Mouse (Mus musculus): ENCODE measurements around the gene Mre11a. TPM values are rescaled to one million over a fixed set of nuclear protein-coding genes. Genes with fewer than 3 reads are reported as not detected.

Mre11a gene
- 1.8 and 2.6 TPM in 2 replicates for polyA plus RNA-seq (2012; rRNA removed)

DNA sequence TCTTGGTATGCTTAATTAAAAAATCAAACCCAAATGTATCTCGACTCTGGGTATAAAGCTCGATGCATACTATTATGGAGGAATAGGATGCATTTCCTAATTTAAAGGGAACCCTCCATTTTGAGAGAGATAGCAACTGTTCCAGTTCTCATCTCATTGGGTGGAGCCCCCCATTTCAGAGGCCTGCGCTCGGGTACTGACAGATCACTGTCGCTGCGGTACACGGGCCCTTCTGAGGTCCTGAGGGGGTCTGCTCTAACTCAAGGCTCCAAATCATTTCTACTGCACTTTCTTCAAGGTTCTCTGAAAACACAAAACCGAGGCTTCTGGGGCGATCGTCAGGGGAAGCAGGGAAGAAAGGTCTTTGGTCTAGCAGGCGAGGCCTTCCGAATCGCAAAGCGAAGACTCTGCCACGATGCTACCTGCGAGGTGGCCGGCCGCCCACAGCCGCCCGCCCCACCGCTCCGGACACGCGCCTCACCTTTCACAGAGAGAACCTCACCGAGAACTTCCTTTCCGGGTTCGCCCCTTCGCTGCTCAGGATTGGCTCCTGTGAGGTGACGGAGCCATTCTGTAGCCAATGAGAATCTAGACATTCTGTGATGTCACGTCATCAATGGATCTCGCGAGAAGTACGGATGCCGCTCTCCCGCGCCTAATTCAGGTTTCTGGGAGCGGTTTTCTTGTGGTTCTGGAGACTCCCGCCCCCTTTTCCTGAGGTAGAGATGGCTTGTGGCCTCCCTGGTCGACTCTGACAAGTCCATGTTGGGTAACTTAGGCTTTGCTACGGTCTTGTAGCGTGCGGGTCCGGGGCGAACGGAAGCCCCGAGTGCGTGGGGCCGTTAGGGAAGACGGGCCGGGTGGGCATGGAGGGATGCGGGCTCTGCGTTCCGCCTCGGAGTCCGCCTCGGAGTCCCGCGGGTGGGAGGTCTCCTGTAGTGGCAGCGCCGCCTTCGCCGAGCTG lies at the start of gene Mre11a, which contains the start of gene Ankrd49:
Mre11a (plus strand) TSS at position 616 of the 964 bp plus-strand sequence.
Ankrd49 (minus strand) TSS at position 818 of the 964 bp plus-strand sequence.

GRCm38 (mm10) chr9:14740151-14740924 lies 44.1 kb upstream of the Mre11a start, which contains the start of gene Piwil4:
TSS of gene Piwil4 (minus strand) at chr9:14740733.

GRCm38 (mm10) chr9:14752001-14752522 lies 32.4 kb upstream of the Mre11a start, which contains the start of gene Fut4:
TSS of gene Fut4 (minus strand) at chr9:14752393.

GRCm38 (mm10) chr9:14770803-14771471 lies 13.5 kb upstream of the Mre11a start, which contains the start of gene 1700012B09Rik:
TSS of gene 1700012B09Rik (minus strand) at chr9:14771030.

DNA sequence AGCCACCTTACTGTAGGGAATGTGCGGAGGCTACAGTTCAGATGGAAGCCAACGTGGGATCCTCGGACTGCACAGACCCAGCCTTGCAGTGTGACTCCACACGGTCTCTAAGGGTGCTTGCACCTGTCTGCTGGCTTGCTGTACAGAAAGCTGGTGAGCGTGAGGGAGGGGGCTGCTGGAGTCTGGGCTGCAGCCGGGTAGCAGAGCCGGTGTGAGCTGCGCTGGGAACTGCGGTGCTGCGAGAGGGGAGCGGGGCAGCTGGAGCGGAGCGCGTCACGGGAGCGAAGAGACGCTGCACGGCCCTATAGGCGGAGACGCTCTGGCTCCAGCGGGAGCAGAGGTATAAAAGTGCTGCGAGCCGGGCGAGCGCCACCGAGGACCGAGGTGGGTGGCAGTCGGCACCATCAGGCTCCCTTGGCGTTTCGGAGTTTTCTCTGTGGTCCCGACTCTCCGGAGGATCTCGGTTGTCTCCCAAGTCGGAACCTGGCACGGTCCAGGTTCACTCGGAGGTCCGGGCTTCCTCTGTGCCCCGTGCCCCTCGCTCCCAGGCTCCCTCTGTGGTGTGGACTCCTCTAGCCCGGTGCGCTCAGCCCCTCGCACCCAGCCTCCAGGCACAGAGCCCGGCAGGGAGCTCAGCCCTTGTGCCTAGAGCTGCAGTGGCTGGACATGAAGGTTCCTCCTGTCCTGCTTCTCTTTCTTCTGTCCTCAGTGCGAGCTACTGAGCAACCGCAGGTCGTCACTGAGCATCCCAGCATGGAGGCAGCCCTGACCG lies 75.6 kb downstream of the Mre11a start, which contains the start of gene Gpr83:
Gpr83 (plus strand) TSS at position 343 of the 772 bp plus-strand sequence.

Other genes starting within 250 kb of the Mre11a start
- gene Amotl1, start 139.6 kb upstream of the Mre11a start, polyA plus RNA-seq (2012; rRNA removed), result 13.2 and 14.4 TPM in 2 replicates
- gene Piwil4, start 43.9 kb upstream of the Mre11a start, polyA plus RNA-seq (2012; rRNA removed), result 4.6 and 4.9 TPM in 2 replicates
- 66.1 and 74.8 TPM in 2 replicates for gene Fut4, start 32.3 kb upstream of the Mre11a start, polyA plus RNA-seq (2012; rRNA removed)
- not detected in 2 replicates for gene 1700012B09Rik, start 13.6 kb upstream of the Mre11a start, polyA plus RNA-seq (2012; rRNA removed)
- gene Ankrd49, start 202 bp downstream of the Mre11a start, polyA plus RNA-seq (2012; rRNA removed), result 3.8 and 4.5 TPM in 2 replicates
- gene Gpr83, start 75.6 kb downstream of the Mre11a start, polyA plus RNA-seq (2012; rRNA removed), result 0.58 and 1.1 TPM in 2 replicates
- gene Izumo1r, start 119.3 kb downstream of the Mre11a start, polyA plus RNA-seq (2012; rRNA removed), result 0.95 TPM in 2 replicates